In genomic region chr5:77094510-77095491, GRCm38 (mm10) we compare ENCODE assay signal across 7 mouse cellular contexts. TPM values are rescaled to one million over a fixed set of nuclear protein-coding genes. Genes with fewer than 3 reads are reported as not detected.
DNase-seq lines count a peak whose midpoint lies in the region; ATAC-seq and TF ChIP-seq lines count a peak whose summit lies in the region.

No protein-coding gene starts in this region.

- peak overlapping the region; percentile 58 for H3K27ac ChIP-seq in intestine, postnatal 0 days (ENCODE audit: low read depth, low read length)
- no peak overlapping the region for H3K27ac ChIP-seq in limb, embryonic 13.5 days
- H3K27ac ChIP-seq in midbrain, embryonic 13.5 days = no peak overlapping the region

- H3K4me3 ChIP-seq in intestine, postnatal 0 days (ENCODE audit: low read depth, low read length) = peak overlapping the region; percentile 60
- H3K4me3 ChIP-seq in limb, embryonic 13.5 days = peak overlapping the region; percentile 63
- H3K4me3 ChIP-seq in midbrain, embryonic 13.5 days (replicated peaks) = peak overlapping the region; percentile 59

- peak; percentile 14 for TF ChIP-seq CTCF in intestine, postnatal 0 days (IDR thresholded peaks at IDR 0.05; ENCODE audit: low read depth)

- no peaks in the 10 kb centered on the region for H3K9me3 ChIP-seq in intestine, postnatal 0 days (ENCODE audit: control insufficient read depth)
- H3K9me3 ChIP-seq in limb, embryonic 13.5 days = no peaks in the 10 kb centered on the region
- no peaks in the 10 kb centered on the region for H3K9me3 ChIP-seq in midbrain, embryonic 13.5 days

- no peaks in the 10 kb centered on the region for H3K27me3 ChIP-seq in intestine, postnatal 0 days (replicated peaks; ENCODE audit: control insufficient read depth, insufficient read depth, low read length)
- peaks cover 28% of the 10 kb centered on the region for H3K27me3 ChIP-seq in limb, embryonic 13.5 days
- peaks cover 82% of the 10 kb centered on the region for H3K27me3 ChIP-seq in midbrain, embryonic 13.5 days

- under 1% methylated on average over 68 of the region's 69 CpGs for WGBS in intestine, postnatal 0 days
- under 1% methylated on average over 69 of the region's 69 CpGs for WGBS in limb, embryonic 13.5 days
- under 1% methylated on average over 67 of the region's 69 CpGs for WGBS in midbrain, embryonic 13.5 days

- ATAC-seq in intestine, postnatal 0 days = peak; percentile 88
- peak; percentile 83 for ATAC-seq in limb, embryonic 13.5 days (ENCODE audit: low FRiP score, low read depth)
- ATAC-seq in midbrain, embryonic 13.5 days = peak; percentile 74

- H3K4me2 ChIP-seq in intestine, postnatal 0 days (replicated peaks; ENCODE audit: low read depth) = peak overlapping the region; percentile 96
- H3K4me2 ChIP-seq in limb, embryonic 13.5 days (replicated peaks) = peak overlapping the region; percentile 100
- peak overlapping the region; percentile 99 for H3K4me2 ChIP-seq in midbrain, embryonic 13.5 days (replicated peaks)

- DNase-seq in adrenal gland, postnatal 14 days = peak; percentile 90
- DNase-seq in embryo, embryonic 9.5 days (ENCODE audit: extremely low spot score) = peak; percentile 63
- DNase-seq in heart, adult 11 months = peak; percentile 99
- peak; percentile 43 for DNase-seq in spleen, adult 12 weeks (ENCODE audit: low spot score)

- H3K9ac ChIP-seq in intestine, postnatal 0 days (ENCODE audit: low read depth, low read length) = peak overlapping the region; percentile 44; the same call in 1 of the 2 replicates
- H3K9ac ChIP-seq in limb, embryonic 13.5 days = peak overlapping the region; percentile 68
- peak overlapping the region; percentile 63 for H3K9ac ChIP-seq in midbrain, embryonic 13.5 days (replicated peaks)

- H3K36me3 ChIP-seq in intestine, postnatal 0 days (ENCODE audit: control insufficient read depth, insufficient read depth) = no peaks in the 10 kb centered on the region
- no peaks in the 10 kb centered on the region for H3K36me3 ChIP-seq in limb, embryonic 13.5 days
- no peaks in the 10 kb centered on the region for H3K36me3 ChIP-seq in midbrain, embryonic 13.5 days

- H3K4me1 ChIP-seq in intestine, postnatal 0 days (replicated peaks; ENCODE audit: control insufficient read depth, insufficient read depth, low read length) = no peaks in the 10 kb centered on the region; the same call in 1 of the 2 replicates
- H3K4me1 ChIP-seq in limb, embryonic 13.5 days = peaks cover 11% of the 10 kb centered on the region; the same call in 1 of the 2 replicates
- H3K4me1 ChIP-seq in midbrain, embryonic 13.5 days (replicated peaks) = peaks cover 23% of the 10 kb centered on the region

RNA-seq across cellular contexts. Expression of gene Hopx, which starts 20.1 kb away (rescaled TPM):
- 9.0 and 10.5 TPM in 2 replicates for total RNA-seq in adrenal gland, postnatal 14 days (2021)
- 10.5 and 12.0 TPM in 2 replicates for polyA plus RNA-seq in intestine, postnatal 0 days (2015; fragmentation: Nextera tagmentation; extraction: Ambion mirVana)
- 0.45 and 0.68 TPM in 2 replicates for polyA plus RNA-seq in limb, embryonic 13.5 days (2015; fragmentation: Nextera tagmentation; extraction: Ambion mirVana)
- polyA plus RNA-seq in midbrain, embryonic 13.5 days (2015; fragmentation: Nextera tagmentation; extraction: Ambion mirVana) = 0.52 and 0.62 TPM in 2 replicates

Comparison
In these comparisons a context has a peak if more than half of its experiments do, and no peak if none do; other contexts are left out.
1. DNase-seq: peak in every context shown above with its lines; median percentile 99 in heart, adult 11 months; 90 in adrenal gland, postnatal 14 days; 63 in embryo, embryonic 9.5 days; 43 in spleen, adult 12 weeks.